Mouse (Mus musculus) embryonic facial prominence, embryonic 10.5 days (tissue): ENCODE measurements at regions not wholly inside any gene's neighbourhood (a gene's known extent, or its start where the extent isn't known, plus 50 kb on each side); places are given as distances from the start of the nearest gene placed in this dataset.
A peak's percentile ranks its signal among the peaks of the same experiment; 100 is the strongest.

ENCODE experiments used
- DNase-seq: peaks from one replicate; pipeline ENCODE4 v3.0.0-alpha.2; 2017; ENCODE audit warnings: low spot score
- H3K27ac ChIP-seq: fragments of 300-500 bp; sonication (generic); replicated peaks from 2 replicates; pipeline ENCODE4 v1.5.1; 2016; ENCODE audit warnings: mild to moderate bottlenecking
- H3K27me3 ChIP-seq: fragments of 300-500 bp; sonication (generic); replicated peaks from 2 replicates; pipeline ENCODE4 v1.6.1; 2016; ENCODE audit warnings: low read depth, mild to moderate bottlenecking; ENCODE audit not compliant: poor library complexity, severe bottlenecking
- H3K36me3 ChIP-seq: fragments of 300-500 bp; sonication (generic); replicated peaks from 2 replicates; pipeline ENCODE4 v1.6.1; 2016; ENCODE audit warnings: mild to moderate bottlenecking, moderate library complexity
- H3K4me1 ChIP-seq: fragments of 300-500 bp; sonication (generic); 2 replicates; pipeline ENCODE4 v1.6.1; 2016
- H3K4me3 ChIP-seq: fragments of 300-500 bp; sonication (generic); 2 replicates; pipeline ENCODE4 v1.5.1; 2016; ENCODE audit warnings: mild to moderate bottlenecking, moderate library complexity
- H3K9me3 ChIP-seq: fragments of 300-500 bp; sonication (generic); 2 replicates; pipeline ENCODE4 v1.6.1; 2016; ENCODE audit warnings: mild to moderate bottlenecking
- WGBS: fragments of 180-500 bp; shearing (Covaris S2); methylation state at CpG from one replicate; pipeline ENCODE4 v1.1.7; 2016; 5-methylcytosine and 5-hydroxymethylcytosine counted together

DNA sequence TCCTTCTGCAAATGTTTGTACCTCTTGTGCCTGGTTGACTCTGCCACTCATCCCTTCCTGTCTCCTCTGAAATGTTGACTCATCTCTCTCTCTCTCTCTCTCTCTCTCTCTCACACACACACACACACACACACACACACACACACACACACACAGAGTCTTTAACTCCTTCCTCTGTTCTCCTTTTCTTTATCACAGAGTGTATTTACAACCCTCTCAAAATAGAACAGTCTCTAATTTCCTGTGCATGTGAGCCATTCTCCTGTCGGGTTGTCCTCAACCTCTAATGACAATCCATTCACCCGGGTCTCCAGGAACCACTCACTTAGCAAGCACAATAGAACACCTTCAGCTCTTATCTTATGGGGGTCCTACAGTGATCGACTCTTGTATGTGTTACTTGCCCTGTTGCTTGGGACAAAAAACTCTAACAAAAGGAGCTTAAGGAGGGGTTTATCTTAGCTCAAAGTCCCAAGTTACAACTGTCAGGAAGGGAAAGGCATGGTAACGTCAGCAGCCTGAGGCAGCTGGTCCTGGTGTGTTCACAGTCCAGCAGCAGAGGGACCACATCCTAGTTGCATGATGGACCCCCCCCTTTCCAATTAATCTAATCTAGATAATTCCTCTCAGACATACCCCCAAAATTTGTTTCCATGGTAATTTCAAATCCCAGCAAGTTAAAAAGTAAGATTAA, 163.0 kb downstream of the Mycn start:
- peaks cover 8% of the 10 kb centered on the region for H3K4me1 ChIP-seq
- H3K4me3 ChIP-seq, result no peak overlapping the region
- H3K27ac ChIP-seq, result no peak overlapping the region
- 51% methylated on average over 4 of the region's 4 CpGs for WGBS
- H3K27me3 ChIP-seq, result no peaks in the 10 kb centered on the region
- DNase-seq, result no peak
- H3K36me3 ChIP-seq, result no peaks in the 10 kb centered on the region
- peaks cover 4% of the 10 kb centered on the region; the same call in 1 of the 2 replicates for H3K9me3 ChIP-seq

DNA sequence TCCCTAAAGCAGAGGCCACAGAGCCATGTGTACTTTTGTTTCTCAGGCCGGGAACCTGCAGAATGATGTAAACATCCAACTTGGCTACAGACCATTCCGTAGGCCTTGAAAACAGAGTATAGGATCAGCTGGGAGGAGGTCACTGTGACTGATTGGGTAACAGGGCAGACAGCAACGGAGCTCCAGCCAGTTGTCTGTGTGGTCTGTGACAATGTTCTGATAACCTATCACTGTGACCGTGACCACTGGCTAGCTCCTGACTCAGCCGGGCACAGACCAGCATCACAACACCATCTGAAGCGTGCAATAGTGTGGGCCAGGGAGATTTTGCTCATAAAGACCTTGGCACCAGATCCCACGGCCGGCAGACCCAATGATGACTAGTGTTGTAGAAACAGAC, 164.3 kb downstream of the Mycn start:
- H3K4me1 ChIP-seq, result no peaks in the 10 kb centered on the region
- 89% methylated on average over 8 of the region's 8 CpGs for WGBS
- no peak overlapping the region for H3K4me3 ChIP-seq
- H3K27me3 ChIP-seq, result no peaks in the 10 kb centered on the region
- no peaks in the 10 kb centered on the region for H3K36me3 ChIP-seq
- H3K27ac ChIP-seq, result no peak overlapping the region
- DNase-seq, result no peak
- H3K9me3 ChIP-seq, result peaks cover 4% of the 10 kb centered on the region; the same call in 1 of the 2 replicates

DNA sequence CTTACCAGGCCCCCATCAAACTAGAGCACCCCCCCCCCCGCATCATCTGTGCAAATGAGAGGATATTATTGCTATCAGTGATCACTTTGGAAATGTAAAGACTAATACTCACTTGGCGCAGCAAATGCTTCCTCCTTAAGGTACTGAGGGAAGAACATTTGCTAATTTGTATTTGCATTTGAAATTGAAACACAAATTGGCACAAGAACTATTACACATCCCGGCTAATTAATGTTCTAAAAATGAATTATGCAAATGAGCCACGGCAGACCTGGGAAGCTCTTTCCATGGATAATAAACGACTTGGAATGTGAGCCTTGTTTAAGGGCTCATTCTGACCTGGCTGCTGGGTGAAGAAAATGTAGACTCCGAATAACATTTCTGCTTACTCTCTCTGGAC, 164.9 kb downstream of the Mycn start:
- Histone ChIP-seq H3K4me1 (no peaks in the 10 kb centered on the region), H3K27me3 (no peaks in the 10 kb centered on the region), H3K36me3 (no peaks in the 10 kb centered on the region), H3K27ac (no peak overlapping the region), H3K4me3 (no peak overlapping the region), H3K9me3 (peaks cover under 1% of the 10 kb centered on the region; the same call in 1 of the 2 replicates)
- DNase-seq, result no peak
- 84% methylated on average over 6 of the region's 6 CpGs for WGBS

DNA sequence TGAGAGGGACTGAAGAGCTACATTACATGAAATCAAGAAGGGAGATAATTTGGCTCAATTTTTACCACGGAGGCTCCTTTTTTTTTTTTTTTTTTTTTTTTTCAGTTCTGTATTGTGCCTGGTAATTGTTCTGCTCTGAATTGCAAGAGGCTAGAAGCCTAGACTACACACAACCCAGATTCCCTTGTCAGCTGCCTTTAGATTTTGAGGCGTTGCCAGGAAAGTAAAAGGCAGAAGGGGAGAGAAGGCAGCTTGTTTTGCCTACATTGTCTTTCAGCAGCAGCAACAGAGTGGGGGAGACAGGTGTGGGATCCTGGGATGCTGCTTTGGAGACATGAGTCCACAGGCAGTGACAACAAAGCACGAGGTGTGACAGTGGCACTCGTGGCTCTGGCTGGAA, 170.7 kb downstream of the Mycn start:
- Histone ChIP-seq H3K4me3 (no peak overlapping the region), H3K36me3 (no peaks in the 10 kb centered on the region), H3K9me3 (no peaks in the 10 kb centered on the region), H3K27ac (no peak overlapping the region), H3K27me3 (no peaks in the 10 kb centered on the region), H3K4me1 (peaks cover 26% of the 10 kb centered on the region)
- WGBS, result 69% methylated on average over 4 of the region's 4 CpGs
- no peak for DNase-seq

DNA sequence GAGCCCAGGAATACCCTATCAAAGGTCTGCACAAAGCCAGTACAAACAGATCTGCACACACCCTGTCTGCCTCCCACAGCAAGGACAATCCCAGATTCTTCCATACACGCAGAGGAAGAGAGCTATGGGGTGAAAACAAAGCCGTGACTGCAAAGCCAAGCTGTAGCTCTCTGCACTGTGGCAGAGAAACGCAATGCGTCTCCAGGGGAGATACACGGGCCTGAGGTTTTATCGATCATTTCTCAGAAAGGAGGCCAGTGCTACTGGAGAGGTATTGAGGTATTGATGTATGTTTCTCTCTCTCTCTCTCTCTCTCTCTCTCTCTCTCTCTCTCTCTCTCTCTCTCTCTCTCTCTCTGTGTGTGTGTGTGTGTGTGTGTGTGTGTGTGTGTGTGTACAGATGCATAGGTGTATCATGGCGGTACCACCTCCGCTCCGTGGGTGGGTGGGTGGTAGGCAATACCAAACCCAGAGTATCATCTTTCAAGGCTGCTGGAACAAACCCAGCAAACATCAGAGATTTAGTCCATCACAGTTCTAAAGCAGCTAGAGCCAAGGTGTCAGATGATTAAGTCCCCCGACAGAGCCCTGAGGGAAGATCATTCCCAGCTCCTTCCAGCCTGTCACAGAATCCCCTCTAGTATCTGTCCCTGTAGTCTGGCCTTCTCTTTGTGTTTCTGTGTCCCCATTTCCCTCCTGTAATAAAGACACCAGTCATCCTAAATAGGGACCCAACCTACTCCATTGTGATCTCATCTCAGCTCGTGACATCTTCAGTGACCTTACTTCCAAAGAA, 175.0 kb downstream of the Mycn start:
- WGBS, result 61% methylated on average over 11 of the region's 11 CpGs
- no peaks in the 10 kb centered on the region for H3K9me3 ChIP-seq
- DNase-seq, result no peak
- H3K27ac ChIP-seq, result peak overlapping the region; percentile 68
- peaks cover 42% of the 10 kb centered on the region for H3K4me1 ChIP-seq
- no peak overlapping the region for H3K4me3 ChIP-seq
- H3K36me3 ChIP-seq, result no peaks in the 10 kb centered on the region
- H3K27me3 ChIP-seq, result no peaks in the 10 kb centered on the region

DNA sequence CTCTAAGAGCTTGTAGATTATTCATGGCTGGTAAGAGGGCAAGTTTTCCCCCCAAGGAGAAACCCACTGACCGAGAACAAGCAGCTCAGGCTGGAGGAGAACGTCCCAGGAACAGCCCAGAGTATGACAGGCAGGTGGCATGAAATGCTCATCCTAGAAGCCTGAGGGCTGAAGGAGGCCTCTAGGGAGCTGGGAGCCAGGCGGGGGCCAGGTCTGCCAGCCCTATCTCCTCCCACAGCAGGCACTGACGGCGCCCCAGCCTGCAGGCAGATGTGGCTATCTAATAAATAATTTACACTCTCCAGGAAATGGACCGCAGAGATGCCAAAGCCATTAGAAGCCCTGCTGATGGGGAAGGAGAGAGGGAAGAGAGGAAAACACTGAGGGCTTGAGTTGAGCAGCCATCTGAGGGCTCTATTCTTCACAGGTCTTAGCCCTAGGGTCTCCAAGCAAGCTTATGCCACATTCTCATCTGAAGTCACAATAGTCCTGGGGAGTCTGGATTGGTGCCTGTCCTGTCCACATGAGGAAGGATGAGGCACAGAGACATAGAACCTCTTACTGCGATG, 176.1 kb downstream of the Mycn start:
- DNase-seq, result no peak
- H3K27me3 ChIP-seq, result no peaks in the 10 kb centered on the region
- peaks cover under 1% of the 10 kb centered on the region; the same call in 1 of the 2 replicates for H3K9me3 ChIP-seq
- H3K4me1 ChIP-seq, result peaks cover 42% of the 10 kb centered on the region
- WGBS, result 66% methylated on average over 7 of the region's 7 CpGs
- no peaks in the 10 kb centered on the region for H3K36me3 ChIP-seq
- H3K27ac ChIP-seq, result peak overlapping the region; percentile 68
- no peak overlapping the region for H3K4me3 ChIP-seq

DNA sequence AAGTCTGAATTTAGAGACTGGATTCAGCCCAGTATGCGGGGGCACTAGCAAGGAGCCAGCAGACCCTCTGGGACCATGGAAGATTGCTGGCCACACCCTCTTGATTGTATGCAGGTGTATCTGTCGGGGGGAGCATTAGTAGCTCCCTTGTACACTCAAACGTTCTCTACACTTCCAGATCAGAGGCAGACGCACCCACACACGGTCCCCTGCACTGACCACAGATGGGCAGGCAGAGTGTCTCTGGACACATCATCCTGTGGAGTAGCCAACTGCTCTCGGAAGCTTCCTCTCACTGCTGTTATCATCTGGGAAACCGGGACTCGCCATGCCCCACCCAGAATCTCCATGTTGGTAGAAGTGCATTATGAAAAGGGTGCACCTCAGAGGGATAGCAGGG, 176.7 kb downstream of the Mycn start:
- no peak for DNase-seq
- Histone ChIP-seq H3K9me3 (peaks cover 5% of the 10 kb centered on the region; the same call in 1 of the 2 replicates), H3K36me3 (no peaks in the 10 kb centered on the region), H3K27me3 (no peaks in the 10 kb centered on the region), H3K4me1 (peaks cover 42% of the 10 kb centered on the region), H3K4me3 (no peak overlapping the region), H3K27ac (peak overlapping the region; percentile 54)
- WGBS, result 74% methylated on average over 8 of the region's 8 CpGs

DNA sequence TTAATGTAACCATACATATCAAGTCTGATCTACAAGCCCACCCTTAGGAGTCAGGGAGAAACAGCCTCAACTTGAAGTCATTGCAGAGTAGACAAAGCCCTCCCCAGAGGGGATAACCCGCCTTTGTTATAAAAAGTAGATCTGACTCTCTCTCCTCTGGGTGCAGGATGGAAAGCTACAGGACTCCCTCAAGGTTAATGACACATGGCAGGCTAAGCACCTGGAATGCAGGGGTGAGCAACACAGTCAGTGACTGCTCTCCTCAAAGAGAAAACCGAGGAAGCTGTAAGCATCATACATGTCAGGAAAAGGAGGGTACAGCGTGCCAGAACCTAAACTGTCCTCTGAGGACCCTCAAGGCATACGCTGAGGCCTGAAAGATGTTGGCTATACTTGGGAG, 177.1 kb downstream of the Mycn start:
- no peaks in the 10 kb centered on the region for H3K36me3 ChIP-seq
- H3K9me3 ChIP-seq, result peaks cover 5% of the 10 kb centered on the region; the same call in 1 of the 2 replicates
- peak overlapping the region; percentile 54 for H3K27ac ChIP-seq
- 77% methylated on average over 4 of the region's 4 CpGs for WGBS
- peaks cover 42% of the 10 kb centered on the region for H3K4me1 ChIP-seq
- DNase-seq, result no peak
- H3K27me3 ChIP-seq, result no peaks in the 10 kb centered on the region
- no peak overlapping the region for H3K4me3 ChIP-seq

DNA sequence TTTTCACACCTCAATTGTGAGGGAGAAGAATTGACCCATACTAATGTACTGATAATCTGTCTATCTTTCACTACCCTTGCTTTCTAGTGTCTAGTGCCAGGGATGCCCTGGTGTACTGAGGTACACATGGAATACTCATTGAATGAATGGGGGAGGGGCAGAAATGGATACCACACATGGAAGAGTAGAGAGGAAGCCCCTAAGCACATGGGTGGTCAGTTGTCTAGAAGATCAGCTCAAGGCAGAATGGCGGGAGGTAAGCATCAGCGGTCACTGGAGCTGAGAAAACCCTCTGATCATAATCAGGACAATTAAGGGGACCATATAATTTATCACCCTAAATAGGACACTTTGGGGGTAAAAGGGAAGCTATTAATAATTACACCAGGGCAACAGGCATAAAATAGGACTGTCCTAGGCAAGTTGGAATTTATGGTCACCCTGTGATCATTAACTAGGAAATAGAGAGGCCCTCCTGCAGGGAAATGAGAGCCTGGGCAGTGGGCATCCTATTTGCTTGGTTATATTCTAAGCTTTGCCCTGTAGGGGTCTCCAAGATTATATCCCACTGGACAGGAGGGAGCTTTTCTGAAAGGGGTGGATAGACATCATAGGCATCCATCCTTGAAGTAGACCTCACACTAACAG, 185.3 kb downstream of the Mycn start:
- H3K9me3 ChIP-seq, result peaks cover 5% of the 10 kb centered on the region; the same call in 1 of the 2 replicates
- no peak overlapping the region for H3K4me3 ChIP-seq
- no peaks in the 10 kb centered on the region for H3K36me3 ChIP-seq
- H3K27ac ChIP-seq, result no peak overlapping the region
- no peak for DNase-seq
- WGBS, result 86% methylated on average over 2 of the region's 2 CpGs
- H3K4me1 ChIP-seq, result peaks cover 10% of the 10 kb centered on the region
- H3K27me3 ChIP-seq, result no peaks in the 10 kb centered on the region

DNA sequence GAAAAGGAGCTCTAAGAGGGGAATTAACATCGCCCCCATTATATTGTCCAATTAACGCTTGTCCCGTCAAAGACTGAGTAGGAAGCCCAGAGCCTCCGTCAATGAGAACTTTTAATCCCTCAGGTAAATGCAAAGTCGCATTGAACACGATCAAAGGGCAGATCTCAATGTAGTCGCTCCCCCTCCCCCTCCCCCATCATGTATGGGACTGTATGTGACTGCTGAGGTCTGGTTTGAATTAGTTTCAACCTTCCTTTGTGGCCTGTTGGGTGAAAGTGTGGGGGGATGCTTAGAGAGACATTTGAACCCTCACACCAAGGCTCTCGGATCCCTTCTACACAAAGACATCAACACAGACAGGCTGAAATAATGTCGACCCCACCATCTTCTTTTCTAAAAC, 187.9 kb downstream of the Mycn start:
- Histone ChIP-seq H3K4me1 (peaks cover 10% of the 10 kb centered on the region), H3K27me3 (no peaks in the 10 kb centered on the region), H3K27ac (peak overlapping the region; percentile 63), H3K4me3 (0 out of 2 replicates have a peak overlapping the region, but pooled peaks have one; percentile 8), H3K9me3 (no peaks in the 10 kb centered on the region), H3K36me3 (no peaks in the 10 kb centered on the region)
- WGBS, result 19% methylated on average over 9 of the region's 9 CpGs
- DNase-seq, result peak; percentile 65

DNA sequence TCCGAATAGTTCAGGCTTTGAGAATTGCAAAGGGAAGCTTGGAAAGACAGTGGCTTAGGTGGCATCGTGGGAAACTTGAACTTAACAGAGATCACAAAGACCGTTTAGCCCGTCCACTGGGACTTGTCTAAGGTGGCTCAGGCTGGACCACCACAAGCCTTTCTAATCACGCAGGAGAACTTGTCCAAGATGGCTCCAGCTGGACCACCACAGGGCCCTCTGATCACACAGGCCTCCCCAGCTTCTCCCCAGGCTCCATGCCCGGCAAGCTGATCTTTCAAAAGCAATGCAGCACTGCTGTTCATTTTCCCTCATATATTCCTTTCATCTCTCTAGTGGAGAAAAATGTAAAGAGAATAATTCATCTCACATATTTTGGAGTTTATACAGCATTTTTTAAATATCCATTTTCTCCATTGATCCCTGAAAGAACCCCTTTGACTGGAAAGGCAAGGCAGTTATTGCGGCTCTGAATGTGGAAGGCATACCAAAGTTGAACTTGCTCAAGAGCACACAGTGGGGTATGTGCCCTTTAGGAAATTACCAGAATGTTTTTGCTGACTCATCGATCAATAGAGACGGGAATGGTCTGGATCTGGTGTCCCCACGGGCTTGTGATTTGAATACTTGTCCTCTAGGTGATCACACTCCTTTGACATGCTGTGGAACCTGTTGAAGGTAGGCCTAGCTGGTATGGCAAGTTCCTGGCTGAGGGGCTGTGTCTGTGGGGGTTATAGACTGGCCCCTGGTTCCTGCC, 189.9 kb downstream of the Mycn start:
- Histone ChIP-seq H3K27me3 (no peaks in the 10 kb centered on the region), H3K4me3 (no peak overlapping the region), H3K27ac (no peak overlapping the region), H3K9me3 (no peaks in the 10 kb centered on the region), H3K36me3 (no peaks in the 10 kb centered on the region), H3K4me1 (peaks cover 10% of the 10 kb centered on the region)
- DNase-seq, result no peak
- 90% methylated on average over 10 of the region's 10 CpGs for WGBS

DNA sequence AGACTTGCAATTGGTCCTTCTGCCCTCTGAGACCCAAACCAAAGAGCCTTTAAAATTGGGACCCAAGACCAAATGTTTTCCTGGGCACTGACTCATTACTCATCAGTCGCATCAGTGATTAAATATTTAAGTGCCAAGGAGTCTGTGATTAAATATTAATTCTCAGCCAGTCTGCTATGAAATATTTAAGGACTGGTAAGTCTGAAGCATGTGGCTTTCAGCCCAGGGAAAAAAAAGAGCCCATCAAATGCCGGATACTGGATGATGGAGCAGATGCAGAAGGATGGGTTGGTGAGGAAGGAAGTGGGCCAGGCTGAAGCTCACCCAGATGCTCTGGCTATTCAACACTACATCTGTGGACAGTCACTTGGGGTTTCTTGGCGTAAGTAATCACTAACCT, 192.0 kb downstream of the Mycn start:
- peaks cover 10% of the 10 kb centered on the region for H3K4me1 ChIP-seq

More for the DNA sequence above, 192.0 kb downstream of the Mycn start:
- no peak for DNase-seq
- H3K27me3 ChIP-seq, result no peaks in the 10 kb centered on the region
- WGBS, result 91% methylated on average over 3 of the region's 3 CpGs
- H3K36me3 ChIP-seq, result no peaks in the 10 kb centered on the region
- no peaks in the 10 kb centered on the region for H3K9me3 ChIP-seq
- no peak overlapping the region for H3K4me3 ChIP-seq
- no peak overlapping the region for H3K27ac ChIP-seq
